Mouse (Mus musculus) kidney, adult 2 months (tissue): Measurements from ENCODE around the gene Gli3.

Source experiments
- CTCF ChIP-seq: fragments of 200-500 bp; conservative IDR thresholded peaks from 2 replicates; pipeline ENCODE4 v1.5.1; 2011; ENCODE audit warnings: low read depth, mild to moderate bottlenecking, control low read depth, low read length, moderate library complexity, mixed read lengths; ENCODE audit not compliant: insufficient read depth, insufficient read length
- POLR2A ChIP-seq: fragments of 200-500 bp; IDR thresholded peaks from one replicate; pipeline ENCODE4 v1.6.1; 2011; ENCODE audit warnings: low read depth, low read length, control low read depth

- TF ChIP-seq CTCF, result no peak
- no peak for TF ChIP-seq POLR2A
These were observed 299.3 kb downstream of the Gli3 start for GRCm38 (mm10) chr13:15762291-15762690.
